ENCODE assay signal across 32 mouse cellular contexts in genomic region chr11:52305266-52305665, GRCm38 (mm10). TPM values are rescaled to one million over a fixed set of nuclear protein-coding genes. Genes with fewer than 3 reads are reported as not detected.
DNase-seq lines count a peak whose midpoint lies in the region; ATAC-seq lines count a peak whose summit lies in the region.
"Had no signal": no experiment of that assay in that cellular context is flagged by ENCODE, and none has a peak within 500 bp of the region (broad histone marks: within the 10 kb centered on the region; RNA-seq: fewer than 3 reads in every experiment).

No protein-coding gene starts in this region.

- peak; percentile 76 for ATAC-seq in megakaryocyte, adult 5-6 weeks (ENCODE audit: poor library complexity, severe bottlenecking)
- ATAC-seq in forebrain, embryonic 13.5 days, result no peak
- ATAC-seq: forebrain, embryonic 15.5 days; hindbrain, postnatal 0 days; intestine, embryonic 15.5 days; liver, postnatal 0 days; midbrain, embryonic 15.5 days; Patski had no signal

- WGBS in forebrain, embryonic 13.5 days, result 55% methylated on average over 4 of the region's 4 CpGs

- no peak overlapping the region for H3K9ac ChIP-seq in forebrain, embryonic 13.5 days
- H3K9ac ChIP-seq: embryonic facial prominence, embryonic 12.5 days; forebrain, embryonic 15.5 days; hindbrain, embryonic 12.5 days; intestine, embryonic 15.5 days; limb, embryonic 12.5 days; liver, postnatal 0 days; midbrain, embryonic 15.5 days; neural tube, embryonic 15.5 days; stomach, embryonic 15.5 days had no signal

- no peak overlapping the region for H3K4me2 ChIP-seq in forebrain, embryonic 13.5 days
- H3K4me2 ChIP-seq: embryonic facial prominence, embryonic 12.5 days; forebrain, embryonic 15.5 days; hindbrain, embryonic 12.5 days; intestine, embryonic 15.5 days; limb, embryonic 12.5 days; midbrain, embryonic 15.5 days; neural tube, embryonic 15.5 days; stomach, embryonic 15.5 days had no signal

- no peaks in the 10 kb centered on the region for H3K9me3 ChIP-seq in forebrain, embryonic 13.5 days (replicated peaks)
- H3K9me3 ChIP-seq: embryonic facial prominence, embryonic 12.5 days; forebrain, embryonic 15.5 days; hindbrain, embryonic 12.5 days; intestine, embryonic 15.5 days; limb, embryonic 12.5 days; midbrain, embryonic 15.5 days; neural tube, embryonic 15.5 days; stomach, embryonic 15.5 days had no signal

- H3K4me3 ChIP-seq in forebrain, embryonic 13.5 days, result no peak overlapping the region
- H3K4me3 ChIP-seq: embryonic facial prominence, embryonic 12.5 days; forebrain, embryonic 15.5 days; hindbrain, embryonic 12.5 days; intestine, embryonic 15.5 days; limb, embryonic 12.5 days; midbrain, embryonic 15.5 days; neural tube, embryonic 15.5 days; stomach, embryonic 15.5 days had no signal

- H3K27me3 ChIP-seq in forebrain, embryonic 13.5 days, result no peaks in the 10 kb centered on the region
- H3K27me3 ChIP-seq: embryonic facial prominence, embryonic 12.5 days; forebrain, embryonic 15.5 days; hindbrain, embryonic 12.5 days; intestine, embryonic 15.5 days; limb, embryonic 12.5 days; midbrain, embryonic 15.5 days; neural tube, embryonic 15.5 days; Patski; stomach, embryonic 15.5 days had no signal

- H3K4me1 ChIP-seq in forebrain, embryonic 13.5 days, result no peaks in the 10 kb centered on the region
- H3K4me1 ChIP-seq: forebrain, embryonic 15.5 days; intestine, embryonic 15.5 days; limb, embryonic 12.5 days; midbrain, embryonic 15.5 days; neural tube, embryonic 15.5 days; stomach, embryonic 15.5 days had no signal

- H3K36me3 ChIP-seq in forebrain, embryonic 13.5 days (ENCODE audit: poor library complexity, severe bottlenecking), result no peaks in the 10 kb centered on the region
- H3K36me3 ChIP-seq: embryonic facial prominence, embryonic 12.5 days; forebrain, embryonic 15.5 days; hindbrain, embryonic 12.5 days; intestine, embryonic 15.5 days; limb, embryonic 12.5 days; midbrain, embryonic 15.5 days; neural tube, embryonic 15.5 days; stomach, embryonic 15.5 days had no signal

- peak; percentile 35 for DNase-seq in thymus, postnatal 4 days
- DNase-seq in thymus, postnatal 0 days (ENCODE audit: low spot score), result no peak
- DNase-seq in T-cell, adult 2 months (ENCODE audit: low spot score), result peak; percentile 53
- no peak for DNase-seq in gastrocnemius, postnatal 25 days
- DNase-seq in embryo, embryonic 11 days, result no peak
- DNase-seq: adrenal gland, adult 2 months; adrenal gland, postnatal 36 days; B cell, adult 2 months; cerebellum, adult 2 months; cerebellum, postnatal 14 days; gastrocnemius, postnatal 36 days; heart, postnatal 14 days; kidney, adult 2 months; kidney, postnatal 36 days; layer of hippocampus, postnatal 36 days; liver, postnatal 0 days; lung, postnatal 36 days; retina, postnatal 1 day; right cerebral cortex, postnatal 25 days; thymus, postnatal 36 days had no signal

- H3K27ac ChIP-seq in forebrain, embryonic 13.5 days, result no peak overlapping the region
- H3K27ac ChIP-seq: embryonic facial prominence, embryonic 12.5 days; forebrain, embryonic 15.5 days; hindbrain, embryonic 12.5 days; hindbrain, postnatal 0 days; intestine, embryonic 15.5 days; limb, embryonic 12.5 days; midbrain, embryonic 15.5 days; neural tube, embryonic 15.5 days; stomach, embryonic 15.5 days had no signal

RNA-seq across cellular contexts. Expression of gene Tcf7, which starts 22.5 kb away (rescaled TPM):
- polyA plus RNA-seq in thymus, postnatal 0 days (2015; fragmentation: Nextera tagmentation; extraction: Ambion mirVana), result 1,084 and 1,272 TPM in 2 replicates
- 6.9 and 9.4 TPM in 2 replicates for total RNA-seq in megakaryocyte, adult 5-6 weeks (2015)
- total RNA-seq in megakaryocyte, adult 5-6 weeks (2017), result 1.2 and 1.8 TPM in 2 replicates
- 2.2 and 2.3 TPM in 2 replicates for polyA plus RNA-seq in forebrain, embryonic 13.5 days (2015; fragmentation: Nextera tagmentation; extraction: Ambion mirVana)
- total RNA-seq in gastrocnemius, postnatal 25 days (2021), result 1 to 10 TPM in 1 of 2 experiments, under 1 TPM in 1; 0.36 to 1.0 TPM

RNA-seq across cellular contexts. Expression of gene Vdac1, which starts 55.4 kb away (rescaled TPM):
- 226 and 233 TPM in 2 replicates for polyA plus RNA-seq in thymus, postnatal 0 days (2015; fragmentation: Nextera tagmentation; extraction: Ambion mirVana)
- total RNA-seq in megakaryocyte, adult 5-6 weeks (2015), result 71.2 and 74.6 TPM in 2 replicates
- total RNA-seq in megakaryocyte, adult 5-6 weeks (2017), result 116 and 128 TPM in 2 replicates
- polyA plus RNA-seq in forebrain, embryonic 13.5 days (2015; fragmentation: Nextera tagmentation; extraction: Ambion mirVana), result 233 and 254 TPM in 2 replicates
- 1,000 to 10,000 TPM; 1,373 to 1,455 TPM for total RNA-seq in gastrocnemius, postnatal 25 days (2021)

Comparison
In these comparisons a context has a peak if more than half of its experiments do, and no peak if none do; other contexts are left out.
1. DNase-seq: peak in thymus, postnatal 4 days (single experiment) and T-cell, adult 2 months (single experiment); none in thymus, postnatal 0 days (single experiment), gastrocnemius, postnatal 25 days (single experiment) and embryo, embryonic 11 days (single experiment).
2. RNA of gene Vdac1, which starts 55.4 kb away (total RNA-seq): 1,373 to 1,455 TPM in gastrocnemius, postnatal 25 days; 71.2 to 128 TPM in megakaryocyte, adult 5-6 weeks; every median in the first group is over 10 times any median in the second.